Mouse (Mus musculus) neural tube, embryonic 15.5 days (tissue): Measurements from ENCODE around the gene Rbfox2. TPM values are rescaled to one million over a fixed set of nuclear protein-coding genes. Genes with fewer than 3 reads are reported as not detected.

Source experiments
- ATAC-seq: fragments of 200-750 bp; cut with Nextera tagmentation; 2 replicates; pipeline ENCODE4 v1.8.0; 2017; ENCODE audit warnings: mild to moderate bottlenecking, moderate TSS enrichment, moderate library complexity; ENCODE audit not compliant: low FRiP score
- H3K27ac ChIP-seq: fragments of 300-500 bp; sonication (generic); replicated peaks from 2 replicates; pipeline ENCODE4 v1.5.1; 2015; ENCODE audit warnings: mild to moderate bottlenecking, inconsistent platforms
- H3K27me3 ChIP-seq: fragments of 300-500 bp; sonication (generic); replicated peaks from 2 replicates; pipeline ENCODE4 v1.6.1; 2015; ENCODE audit warnings: inconsistent platforms
- H3K36me3 ChIP-seq: fragments of 300-500 bp; sonication (generic); 2 replicates; pipeline ENCODE4 v1.6.1; 2015; ENCODE audit warnings: inconsistent platforms
- H3K4me1 ChIP-seq: fragments of 300-500 bp; sonication (generic); 2 replicates; pipeline ENCODE4 v1.6.1; 2015; ENCODE audit warnings: inconsistent platforms
- H3K4me2 ChIP-seq: fragments of 300-500 bp; sonication (generic); 2 replicates; pipeline ENCODE4 v1.6.1; 2015; ENCODE audit warnings: inconsistent platforms, mild to moderate bottlenecking, moderate library complexity
- H3K4me3 ChIP-seq: fragments of 300-500 bp; sonication (generic); replicated peaks from 2 replicates; pipeline ENCODE4 v1.5.1; 2015; ENCODE audit warnings: mild to moderate bottlenecking, inconsistent platforms
- H3K9ac ChIP-seq: fragments of 300-500 bp; sonication (generic); replicated peaks from 2 replicates; pipeline ENCODE4 v1.6.1; 2015; ENCODE audit warnings: mild to moderate bottlenecking, inconsistent platforms
- H3K9me3 ChIP-seq: fragments of 300-500 bp; sonication (generic); replicated peaks from 2 replicates; pipeline ENCODE4 v1.6.1; 2016; ENCODE audit warnings: inconsistent platforms
- WGBS: fragments of 180-500 bp; shearing (Covaris S2); methylation state at CpG from one replicate; pipeline ENCODE4 v1.1.7; 2015; ENCODE audit warnings: mixed read lengths; 5-methylcytosine and 5-hydroxymethylcytosine counted together
- polyA plus RNA-seq: library from polyadenylated mRNA; unstranded; fragments of >200 nt; fragmentation: Nextera tagmentation; extraction: Ambion mirVana; gene quantifications from 2 replicates; pipeline ENCODE4 v1.2.1, GENCODE M21; 2015

Gene Rbfox2
- polyA plus RNA-seq, 1 experiment from 2014 or later, result 120 TPM

- H3K4me1 ChIP-seq, result peaks cover 6% of the 10 kb centered on the region; the same call in 1 of the 2 replicates
- H3K36me3 ChIP-seq, result peaks cover 39% of the 10 kb centered on the region
- H3K4me2 ChIP-seq, result no peak overlapping the region
- H3K9ac ChIP-seq, result no peak overlapping the region
- 96% methylated on average over 2 of the region's 2 CpGs for WGBS
- no peaks in the 10 kb centered on the region for H3K27me3 ChIP-seq
- H3K9me3 ChIP-seq, result no peaks in the 10 kb centered on the region
- no peak for ATAC-seq
- H3K4me3 ChIP-seq, result no peak overlapping the region
- H3K27ac ChIP-seq, result no peak overlapping the region
Measured at GRCm38 (mm10) chr15:77112378-77112777, 194.4 kb downstream of the Rbfox2 start.

DNA sequence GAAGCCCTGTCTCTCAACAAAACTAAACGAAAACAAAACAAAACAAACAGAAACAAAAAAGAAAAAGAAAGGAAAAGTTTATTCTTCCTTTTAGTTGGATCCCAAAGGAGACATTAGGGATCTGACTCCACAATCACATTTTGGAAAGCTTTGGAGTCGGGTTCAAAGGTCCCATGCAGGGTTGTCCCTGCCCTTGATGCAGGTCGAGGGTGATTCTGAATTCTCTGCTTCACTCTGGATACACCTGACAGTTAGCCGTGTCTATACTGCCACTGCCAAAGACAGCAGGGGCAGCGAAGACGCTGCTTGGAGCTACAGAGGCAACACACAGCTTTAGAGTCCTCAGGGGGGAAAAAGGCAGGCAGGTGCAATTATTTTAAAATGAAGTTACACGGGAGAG lies 194.9 kb downstream of the Rbfox2 start:
- peaks cover 39% of the 10 kb centered on the region for H3K36me3 ChIP-seq
- H3K27me3 ChIP-seq, result no peaks in the 10 kb centered on the region
- H3K4me1 ChIP-seq, result peaks cover 3% of the 10 kb centered on the region; the same call in 1 of the 2 replicates
- H3K9ac ChIP-seq, result no peak overlapping the region
- no peak overlapping the region for H3K4me3 ChIP-seq
- ATAC-seq, result no peak
- no peaks in the 10 kb centered on the region for H3K9me3 ChIP-seq
- H3K4me2 ChIP-seq, result no peak overlapping the region
- WGBS, result 77% methylated on average over 7 of the region's 7 CpGs
- H3K27ac ChIP-seq, result no peak overlapping the region

- H3K27me3 ChIP-seq, result no peaks in the 10 kb centered on the region
- 0 out of 2 replicates have a peak, but pooled peaks cover 5% of the 10 kb centered on the region for H3K4me1 ChIP-seq
- H3K4me2 ChIP-seq, result no peak overlapping the region
- no peaks in the 10 kb centered on the region for H3K9me3 ChIP-seq
- no peak overlapping the region for H3K9ac ChIP-seq
- H3K27ac ChIP-seq, result no peak overlapping the region
- no peak for ATAC-seq
- peaks cover 29% of the 10 kb centered on the region for H3K36me3 ChIP-seq
- no peak overlapping the region for H3K4me3 ChIP-seq
- WGBS, result 94% methylated on average over 11 of the region's 11 CpGs
Measured at GRCm38 (mm10) chr15:77110452-77110851, 196.4 kb downstream of the Rbfox2 start.

- no peak overlapping the region for H3K9ac ChIP-seq
- no peaks in the 10 kb centered on the region for H3K9me3 ChIP-seq
- WGBS, result 86% methylated on average over 10 of the region's 10 CpGs
- H3K27me3 ChIP-seq, result no peaks in the 10 kb centered on the region
- no peak overlapping the region for H3K4me2 ChIP-seq
- peaks cover 20% of the 10 kb centered on the region; the same call in 1 of the 2 replicates for H3K4me1 ChIP-seq
- H3K36me3 ChIP-seq, result peaks cover 13% of the 10 kb centered on the region
- H3K4me3 ChIP-seq, result no peak overlapping the region
- H3K27ac ChIP-seq, result no peak overlapping the region
- no peak for ATAC-seq
Measured at GRCm38 (mm10) chr15:77107169-77107908, 199.5 kb downstream of the Rbfox2 start.

DNA sequence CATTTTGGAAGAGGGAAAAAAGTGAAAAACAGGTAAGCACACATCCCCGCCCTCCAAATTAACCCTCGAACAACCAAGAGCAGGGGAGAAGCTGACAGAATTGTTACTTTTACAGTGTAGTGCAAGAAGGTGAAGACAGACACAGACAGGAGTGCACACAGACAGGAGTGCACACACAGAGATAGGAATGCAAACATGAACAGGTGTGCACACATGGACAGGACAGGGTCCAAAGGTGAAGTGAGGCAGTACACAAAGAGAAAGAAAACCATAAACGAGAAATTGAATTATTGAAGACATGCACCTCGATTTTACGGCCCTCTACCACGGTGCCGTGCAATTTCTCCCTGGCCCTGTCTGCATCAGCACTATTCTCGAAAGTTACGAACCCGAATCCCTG lies 201.5 kb downstream of the Rbfox2 start:
- H3K36me3 ChIP-seq, result peaks cover 22% of the 10 kb centered on the region
- WGBS, result 61% methylated on average over 10 of the region's 10 CpGs
- H3K9ac ChIP-seq, result no peak overlapping the region
- H3K4me2 ChIP-seq, result no peak overlapping the region
- H3K9me3 ChIP-seq, result no peaks in the 10 kb centered on the region
- no peak for ATAC-seq
- H3K4me1 ChIP-seq, result peaks cover 20% of the 10 kb centered on the region; the same call in 1 of the 2 replicates
- H3K4me3 ChIP-seq, result no peak overlapping the region
- no peaks in the 10 kb centered on the region for H3K27me3 ChIP-seq
- H3K27ac ChIP-seq, result no peak overlapping the region

- H3K9me3 ChIP-seq, result no peaks in the 10 kb centered on the region
- no peak overlapping the region for H3K4me2 ChIP-seq
- H3K4me3 ChIP-seq, result no peak overlapping the region
- no peaks in the 10 kb centered on the region for H3K27me3 ChIP-seq
- peak overlapping the region; percentile 28; the same call in 1 of the 2 replicates for H3K27ac ChIP-seq
- 51% methylated on average over 10 of the region's 10 CpGs for WGBS
- H3K36me3 ChIP-seq, result peaks cover 28% of the 10 kb centered on the region
- H3K9ac ChIP-seq, result no peak overlapping the region
- H3K4me1 ChIP-seq, result peaks cover 20% of the 10 kb centered on the region; the same call in 1 of the 2 replicates
- no peak for ATAC-seq
Measured at GRCm38 (mm10) chr15:77104349-77105158, 202.2 kb downstream of the Rbfox2 start.

DNA sequence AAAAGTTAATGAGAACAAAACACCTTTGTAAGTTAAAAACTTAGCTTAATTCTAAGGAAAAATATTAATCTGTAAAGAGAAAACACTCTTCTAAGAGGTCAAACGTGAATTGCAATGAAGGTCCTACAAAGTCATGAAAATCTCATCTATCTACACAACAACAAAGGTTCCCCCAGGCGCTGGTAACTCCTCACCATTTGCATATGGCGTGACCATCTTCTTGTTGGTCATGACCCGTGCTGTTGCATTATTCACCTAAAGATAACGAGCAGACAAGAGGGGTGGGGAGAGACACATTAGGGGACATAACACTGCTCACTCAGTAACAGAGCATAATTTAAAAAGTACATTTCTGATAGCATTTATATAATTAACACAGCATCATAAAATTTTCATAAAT lies 204.1 kb downstream of the Rbfox2 start:
- Histone ChIP-seq H3K4me2 (no peak overlapping the region), H3K9ac (no peak overlapping the region), H3K9me3 (no peaks in the 10 kb centered on the region), H3K4me3 (no peak overlapping the region), H3K27ac (no peak overlapping the region), H3K27me3 (no peaks in the 10 kb centered on the region), H3K36me3 (peaks cover 40% of the 10 kb centered on the region), H3K4me1 (peaks cover 20% of the 10 kb centered on the region; the same call in 1 of the 2 replicates)
- WGBS, result 72% methylated on average over 5 of the region's 5 CpGs
- ATAC-seq, result no peak

DNA sequence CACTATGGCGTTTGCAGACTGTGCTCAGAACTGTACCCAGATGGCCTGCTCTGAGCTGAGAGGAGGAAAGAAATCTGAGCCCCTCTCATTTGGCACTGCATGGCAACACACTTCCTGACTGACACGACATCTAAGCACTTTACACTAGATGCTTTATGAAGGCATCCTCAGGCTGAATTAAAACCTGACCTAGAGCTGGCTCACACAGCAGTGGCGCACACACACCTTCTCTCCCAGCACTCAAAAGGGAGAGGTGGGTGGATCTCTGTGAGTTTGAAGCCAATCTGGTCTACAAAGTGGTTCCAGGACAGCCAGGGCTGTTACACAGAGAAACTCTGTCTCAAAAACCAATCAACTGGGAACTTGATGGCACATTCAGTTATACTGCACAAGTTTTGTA lies 207.0 kb downstream of the Rbfox2 start:
- no peak for ATAC-seq
- no peak overlapping the region for H3K4me2 ChIP-seq
- no peak overlapping the region for H3K4me3 ChIP-seq
- H3K4me1 ChIP-seq, result peaks cover 11% of the 10 kb centered on the region; the same call in 1 of the 2 replicates
- H3K36me3 ChIP-seq, result peaks cover 52% of the 10 kb centered on the region
- 76% methylated on average over 3 of the region's 3 CpGs for WGBS
- H3K27ac ChIP-seq, result no peak overlapping the region
- H3K27me3 ChIP-seq, result no peaks in the 10 kb centered on the region
- H3K9me3 ChIP-seq, result no peaks in the 10 kb centered on the region
- no peak overlapping the region for H3K9ac ChIP-seq

DNA sequence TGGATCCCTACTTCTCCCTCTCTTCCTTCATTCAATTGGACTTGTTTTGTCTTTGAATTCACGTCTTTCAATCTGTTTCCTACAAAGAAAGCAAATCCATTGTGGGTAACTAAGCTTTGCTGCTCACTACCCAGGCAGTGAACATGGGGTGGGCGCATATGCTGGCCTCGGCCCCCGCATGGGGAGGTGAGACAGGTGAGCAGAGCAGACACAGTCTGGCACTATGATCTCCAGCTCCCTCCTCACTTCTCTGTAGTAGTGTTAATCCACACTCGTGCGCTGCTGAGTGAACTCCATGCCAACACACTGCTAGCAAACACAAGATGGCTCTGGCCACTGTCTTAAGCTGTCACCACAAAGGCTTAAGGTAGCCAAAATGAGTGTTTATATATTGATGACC lies 209.4 kb downstream of the Rbfox2 start:
- 85% methylated on average over 6 of the region's 6 CpGs for WGBS
- Histone ChIP-seq H3K27me3 (no peaks in the 10 kb centered on the region), H3K4me3 (no peak overlapping the region), H3K4me2 (no peak overlapping the region), H3K9ac (no peak overlapping the region), H3K27ac (no peak overlapping the region), H3K4me1 (no peaks in the 10 kb centered on the region), H3K9me3 (no peaks in the 10 kb centered on the region), H3K36me3 (peaks cover 57% of the 10 kb centered on the region)
- no peak for ATAC-seq

DNA sequence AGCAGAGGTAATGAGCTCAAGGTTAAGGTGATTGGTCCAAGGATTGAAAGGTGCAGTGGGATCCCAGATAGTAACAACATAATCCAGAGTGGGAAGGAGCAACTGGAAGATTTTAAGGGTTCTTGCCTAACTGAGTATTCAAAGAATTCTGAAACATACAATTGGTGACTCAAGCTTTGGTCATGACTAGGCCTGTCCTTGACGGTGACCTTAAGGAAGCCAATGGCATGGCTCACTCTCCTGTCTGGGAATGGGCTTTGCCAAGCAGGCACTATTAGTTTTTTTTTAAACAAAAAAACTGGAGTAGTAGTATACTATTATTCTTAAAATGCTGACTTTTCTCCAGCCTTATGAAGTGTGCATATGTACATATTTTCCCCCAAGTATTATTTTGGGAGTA lies 211.6 kb downstream of the Rbfox2 start:
- no peak for ATAC-seq
- no peak overlapping the region for H3K4me3 ChIP-seq
- H3K4me2 ChIP-seq, result no peak overlapping the region
- H3K9me3 ChIP-seq, result no peaks in the 10 kb centered on the region
- no peak overlapping the region for H3K9ac ChIP-seq
- H3K36me3 ChIP-seq, result peaks cover 53% of the 10 kb centered on the region
- peaks cover 3% of the 10 kb centered on the region; the same call in 1 of the 2 replicates for H3K4me1 ChIP-seq
- no peak overlapping the region for H3K27ac ChIP-seq
- WGBS, result 98% methylated on average over 1 of the region's 1 CpGs
- no peaks in the 10 kb centered on the region for H3K27me3 ChIP-seq

- 96% methylated on average over 13 of the region's 13 CpGs for WGBS
- H3K9me3 ChIP-seq, result no peaks in the 10 kb centered on the region
- H3K36me3 ChIP-seq, result peaks cover 46% of the 10 kb centered on the region
- H3K4me3 ChIP-seq, result no peak overlapping the region
- no peak overlapping the region for H3K4me2 ChIP-seq
- peaks cover 7% of the 10 kb centered on the region for H3K4me1 ChIP-seq
- ATAC-seq, result no peak
- no peaks in the 10 kb centered on the region for H3K27me3 ChIP-seq
- H3K27ac ChIP-seq, result no peak overlapping the region
- H3K9ac ChIP-seq, result no peak overlapping the region
Measured at GRCm38 (mm10) chr15:77094431-77094830, 212.4 kb downstream of the Rbfox2 start.

GRCm38 (mm10) chr15:77091394-77091793 lies 215.4 kb downstream of the Rbfox2 start:
- no peak for ATAC-seq
- Histone ChIP-seq H3K4me2 (no peak overlapping the region), H3K4me1 (peaks cover 10% of the 10 kb centered on the region), H3K9ac (no peak overlapping the region), H3K27ac (no peak overlapping the region), H3K27me3 (no peaks in the 10 kb centered on the region), H3K36me3 (peaks cover 32% of the 10 kb centered on the region), H3K4me3 (no peak overlapping the region), H3K9me3 (no peaks in the 10 kb centered on the region)
- 84% methylated on average over 4 of the region's 4 CpGs for WGBS
